Mouse (Mus musculus) G1E (cell line): ENCODE measurements around the gene A1bg. TPM values are rescaled to one million over a fixed set of nuclear protein-coding genes. Genes with fewer than 3 reads are reported as not detected.

Experiments used
- ATAC-seq: 2 replicates; pipeline ENCODE4 v1.8.0; 2016; ENCODE audit warnings: mild to moderate bottlenecking; ENCODE audit not compliant: insufficient number of reproducible peaks, poor library complexity, low FRiP score, severe bottlenecking; ENCODE audit errors: extremely low read depth
- DNase-seq: peaks from one replicate; pipeline ENCODE4 v3.0.0; 2012; ENCODE audit warnings: low spot score
- H3K27me3 ChIP-seq: 2 replicates; pipeline ENCODE4 v1.6.1; 2012; ENCODE audit warnings: mild to moderate bottlenecking, low read length, inconsistent platforms; ENCODE audit not compliant: insufficient read depth
- H3K36me3 ChIP-seq: replicated peaks from 2 replicates; pipeline ENCODE3; 2012; ENCODE audit warnings: mild to moderate bottlenecking, inconsistent platforms
- H3K4me1 ChIP-seq: 2 replicates; pipeline ENCODE4 v1.6.1; 2012; ENCODE audit warnings: low read depth, low read length, inconsistent platforms, mixed read lengths; ENCODE audit not compliant: insufficient read depth
- H3K4me3 ChIP-seq: 2 replicates; pipeline ENCODE4 v1.5.1; 2012; ENCODE audit warnings: low read depth, mild to moderate bottlenecking, inconsistent platforms, low read length, moderate library complexity, mixed read lengths
- H3K9me3 ChIP-seq: replicated peaks from 2 replicates; pipeline ENCODE4 v1.6.1; 2012; ENCODE audit warnings: inconsistent platforms
- CTCF ChIP-seq: IDR thresholded peaks from 2 replicates; pipeline ENCODE4 v1.5.1; 2012; ENCODE audit warnings: low read depth, low read length, inconsistent platforms, mixed read lengths
- GATA1 ChIP-seq: IDR thresholded peaks from 2 replicates; pipeline ENCODE4 v1.6.1; 2012; ENCODE audit warnings: borderline replicate concordance, low read length, inconsistent platforms, mixed read lengths
- GATA2 ChIP-seq: IDR thresholded peaks from 2 replicates; pipeline ENCODE4 v1.6.1; 2012; ENCODE audit warnings: low read depth, low read length, inconsistent platforms, borderline replicate concordance
- POLR2AphosphoS5 ChIP-seq: IDR thresholded peaks from 2 replicates; pipeline ENCODE4 v1.6.1; 2012; ENCODE audit warnings: low read depth, low read length, inconsistent platforms; ENCODE audit not compliant: insufficient replicate concordance
- TAL1 ChIP-seq: conservative IDR thresholded peaks from 2 replicates; pipeline ENCODE4 v1.6.1; 2012; ENCODE audit warnings: low read depth, low read length, inconsistent platforms, mixed read lengths
- polyA plus RNA-seq: library from polyadenylated mRNA; stranded (reverse); fragments of >175 nt; gene quantifications from 2 replicates; pipeline ENCODE4 v1.2.3, GENCODE M21; 2012
- total RNA-seq, 2 experiments: library from RNA; stranded (forward) in 1 of 2; stranded (reverse) in 1 of 2; fragments of 200-1000 nt in 1 of 2; fragments of >200 nt in 1 of 2; fragmentation: Nextera tagmentation in 1 of 2; gene quantifications; 2 replicates each; pipeline ENCODE4 v1.2.3; 2014 to 2017

A1bg gene
- total RNA-seq (2014; fragmentation: Nextera tagmentation): not detected in 2 replicates
- total RNA-seq (2017): 0.06 TPM in 1 of 2 replicates, not detected in the other
- polyA plus RNA-seq: not detected in 2 replicates

DNA sequence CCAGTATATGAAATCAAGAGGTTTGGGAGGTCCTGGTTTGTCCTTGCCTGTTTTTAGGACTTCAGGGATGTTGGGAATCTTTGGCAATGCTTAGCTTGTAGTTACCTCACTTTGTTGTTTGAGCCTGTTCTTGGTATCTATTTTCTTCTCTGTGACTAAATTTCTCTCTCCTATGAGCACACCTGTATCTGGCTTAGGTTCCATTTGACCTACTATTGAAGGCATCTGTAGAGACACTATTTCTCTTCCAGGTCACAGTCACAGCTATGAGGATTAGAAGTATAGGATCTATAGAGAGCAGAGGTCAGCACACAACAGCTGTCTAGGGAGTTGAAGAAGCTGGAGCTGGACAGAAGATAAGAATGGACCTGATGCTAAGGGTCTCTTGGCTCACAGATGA lies at the start of gene A1bg:
TSS of gene A1bg (minus strand) at position 101 of the 400 bp plus-strand sequence.
- no peaks in the 10 kb centered on the region for H3K27me3 ChIP-seq
- peaks cover 8% of the 10 kb centered on the region for H3K9me3 ChIP-seq
- no peaks in the 10 kb centered on the region for H3K4me1 ChIP-seq
- TF ChIP-seq GATA2 (no peak), POLR2AphosphoS5 (no peak), GATA1 (no peak), TAL1 (no peak), CTCF (no peak)
- DNase-seq (no peak), ATAC-seq (no peak)
- no peaks in the 10 kb centered on the region for H3K36me3 ChIP-seq
- no peak within 1 kb of the TSS for H3K4me3 ChIP-seq

DNA sequence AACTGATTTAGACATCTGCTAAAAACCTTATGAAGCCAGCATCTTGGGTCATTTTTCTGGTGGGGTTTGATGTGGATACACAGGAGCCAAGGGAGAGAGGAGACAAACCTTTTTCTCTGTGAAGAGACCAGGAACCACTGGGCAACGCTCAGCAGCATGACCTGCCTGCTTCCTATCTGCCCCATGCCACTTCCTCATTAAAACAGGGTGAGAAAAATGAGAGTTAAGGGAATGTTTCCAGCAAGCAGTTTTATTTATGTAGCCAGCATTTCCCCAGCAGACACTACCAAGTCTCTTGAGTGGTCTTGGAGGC lies 45.7 kb upstream of the A1bg start:
- no peak overlapping the region for H3K4me3 ChIP-seq
- TF ChIP-seq CTCF (no peak), GATA2 (no peak), POLR2AphosphoS5 (no peak), GATA1 (no peak), TAL1 (no peak)

DNA sequence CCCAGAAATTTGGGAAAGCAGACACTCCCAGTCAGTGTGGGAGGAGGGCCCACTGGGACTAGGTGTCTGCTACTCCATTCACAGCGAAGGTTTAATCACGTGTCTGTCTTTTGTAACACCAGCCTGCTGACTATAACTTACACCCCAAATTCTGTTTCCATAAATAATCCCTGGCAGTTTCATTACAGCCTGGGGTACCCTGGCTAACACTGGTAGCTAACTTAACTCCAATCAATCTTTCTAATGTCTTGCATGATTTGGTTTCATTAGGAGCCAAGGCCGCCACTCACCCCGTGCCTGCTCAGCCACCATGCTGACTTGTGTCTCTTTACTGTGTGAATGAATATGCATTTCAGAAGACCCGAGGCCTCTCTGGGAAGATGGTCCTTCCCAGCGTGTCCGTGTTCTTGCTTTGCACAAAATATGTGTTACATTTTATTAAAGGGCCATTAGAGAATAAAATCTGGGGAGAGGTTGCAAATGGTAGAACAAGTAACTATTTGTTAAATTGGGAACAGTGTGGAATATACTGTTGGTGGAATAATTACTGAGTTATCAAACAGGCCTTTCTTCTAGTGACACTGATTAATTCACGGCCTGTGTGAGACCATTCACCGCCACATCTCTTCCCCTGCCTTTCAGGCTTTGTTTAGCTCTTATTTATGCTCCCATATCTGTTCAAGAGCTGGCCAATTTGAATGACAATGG lies 45.2 kb upstream of the A1bg start:
- Histone ChIP-seq H3K4me3 (no peak overlapping the region), H3K4me1 (no peaks in the 10 kb centered on the region), H3K36me3 (no peaks in the 10 kb centered on the region), H3K9me3 (no peaks in the 10 kb centered on the region), H3K27me3 (no peaks in the 10 kb centered on the region)
- DNase-seq (no peak), ATAC-seq (no peak)
- TF ChIP-seq GATA2: no peak
- no peak for TF ChIP-seq GATA1
- TF ChIP-seq TAL1: no peak
- no peak for TF ChIP-seq POLR2AphosphoS5
- TF ChIP-seq CTCF: no peak

More for the DNA sequence above, 45.7 kb upstream of the A1bg start:
- Histone ChIP-seq H3K4me1 (no peaks in the 10 kb centered on the region), H3K27me3 (no peaks in the 10 kb centered on the region), H3K9me3 (no peaks in the 10 kb centered on the region), H3K36me3 (no peaks in the 10 kb centered on the region)
- ATAC-seq (no peak), DNase-seq (no peak)

DNA sequence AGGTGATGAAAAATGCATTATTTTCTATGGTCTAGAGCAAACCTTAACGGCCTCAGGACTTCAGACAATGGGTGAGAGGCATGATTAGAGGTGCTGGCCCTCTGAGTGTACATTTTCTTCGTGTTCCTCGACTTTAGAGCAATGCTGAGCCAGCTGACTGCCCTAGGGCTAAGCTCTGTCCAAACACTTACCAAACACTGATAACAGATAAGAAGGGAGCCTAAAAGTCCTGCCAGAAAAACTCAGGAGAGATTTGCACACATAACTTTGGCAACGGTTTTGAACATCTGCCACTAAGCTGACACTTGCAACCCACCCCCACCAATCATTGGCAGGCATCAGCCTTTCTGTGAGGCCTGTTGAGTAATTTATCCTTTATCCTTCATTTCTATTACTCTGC lies 2.9 kb upstream of the A1bg start:
- TF ChIP-seq CTCF (no peak), TAL1 (no peak), GATA1 (no peak), GATA2 (no peak), POLR2AphosphoS5 (no peak)
- DNase-seq: no peak
- no peak for ATAC-seq
- H3K9me3 ChIP-seq: peaks cover 2% of the 10 kb centered on the region; the same call in 1 of the 2 replicates
- no peak overlapping the region for H3K4me3 ChIP-seq
- H3K27me3 ChIP-seq: no peaks in the 10 kb centered on the region
- no peaks in the 10 kb centered on the region for H3K36me3 ChIP-seq
- H3K4me1 ChIP-seq: no peaks in the 10 kb centered on the region

DNA sequence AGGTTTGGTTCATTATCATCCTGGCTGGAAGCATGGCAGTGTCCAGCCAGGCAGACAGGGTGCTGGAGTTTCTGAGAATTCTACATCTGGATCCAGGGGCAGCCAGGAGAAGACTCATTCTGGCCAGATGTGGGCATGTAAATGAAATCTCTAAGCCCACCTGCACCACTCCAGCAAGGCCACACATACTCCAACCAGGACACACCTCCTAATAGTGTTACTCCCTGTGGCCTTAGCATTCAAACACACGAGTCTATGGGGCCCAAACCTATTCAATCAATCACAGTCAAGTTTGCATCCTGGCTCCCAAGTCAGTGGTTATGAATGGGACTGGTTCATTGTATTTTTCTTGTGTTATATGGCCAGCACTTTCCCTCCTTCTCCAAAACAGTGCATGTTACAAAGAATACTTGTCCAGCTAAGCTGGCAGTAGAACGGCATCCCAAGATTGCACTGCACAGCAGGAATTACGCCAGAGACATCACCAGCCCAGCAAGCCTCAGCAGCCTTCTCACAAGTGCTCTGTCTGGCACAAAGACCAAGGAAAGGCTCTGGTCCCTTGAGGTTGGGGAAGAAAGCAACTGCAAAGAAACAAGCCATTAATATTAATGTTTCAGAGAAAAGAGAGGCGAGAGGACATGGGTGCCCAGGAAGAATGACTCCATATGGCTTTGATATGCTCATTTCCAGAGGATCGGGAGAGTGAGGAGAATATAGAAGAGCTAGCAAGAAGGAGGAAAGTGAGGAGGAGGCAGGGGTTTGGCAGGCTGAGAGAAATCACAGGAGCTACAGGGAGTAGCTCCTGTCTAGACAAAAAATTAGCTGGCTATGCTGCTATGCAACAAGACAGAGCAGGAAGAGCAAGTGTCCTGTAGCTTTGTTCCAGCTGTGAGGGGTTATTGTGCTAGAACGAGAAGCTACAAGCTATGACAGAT lies 18.8 kb downstream of the A1bg start:
- DNase-seq: no peak
- Histone ChIP-seq H3K4me1 (no peaks in the 10 kb centered on the region), H3K36me3 (no peaks in the 10 kb centered on the region), H3K27me3 (no peaks in the 10 kb centered on the region), H3K9me3 (no peaks in the 10 kb centered on the region), H3K4me3 (no peak overlapping the region)
- TF ChIP-seq TAL1 (no peak), GATA2 (no peak), CTCF (no peak), GATA1 (no peak), POLR2AphosphoS5 (no peak)
- ATAC-seq: no peak

DNA sequence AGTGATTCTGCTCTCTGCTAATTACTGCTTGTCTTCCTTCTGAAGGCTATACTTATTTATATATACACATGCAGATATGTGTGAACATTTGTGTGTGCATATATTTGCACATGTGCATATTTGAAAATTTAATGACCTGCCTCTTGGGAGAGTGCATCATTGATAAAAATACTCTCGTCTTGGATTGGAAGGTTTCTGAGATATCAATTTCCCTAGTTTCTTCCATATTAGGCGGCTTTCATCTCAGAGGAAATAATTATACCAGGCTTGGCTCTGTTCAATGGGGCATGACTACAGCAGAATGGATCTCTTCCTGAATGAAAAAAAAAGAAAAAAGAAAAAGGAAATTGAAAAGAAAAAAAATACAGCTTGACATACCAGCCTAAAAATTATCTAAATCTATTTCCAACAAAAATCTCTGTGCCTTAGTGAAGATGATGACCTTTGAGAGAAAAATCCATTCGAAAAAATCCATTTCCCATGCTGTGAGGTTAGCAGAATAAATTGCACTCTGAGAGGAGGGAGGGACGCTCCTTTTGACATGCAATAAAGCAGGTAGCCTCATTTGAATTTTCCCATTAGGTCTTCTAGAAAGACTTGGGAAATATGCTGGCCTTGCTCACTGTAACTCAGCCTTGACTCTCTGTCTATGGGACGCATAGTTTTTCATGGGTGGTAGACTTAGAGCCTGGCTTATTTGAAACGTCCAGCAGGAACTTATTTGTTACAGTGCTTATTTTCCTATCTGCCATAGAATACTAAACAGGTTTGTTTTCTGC lies 24.4 kb downstream of the A1bg start:
- Histone ChIP-seq H3K36me3 (no peaks in the 10 kb centered on the region), H3K27me3 (no peaks in the 10 kb centered on the region), H3K4me1 (no peaks in the 10 kb centered on the region), H3K9me3 (no peaks in the 10 kb centered on the region), H3K4me3 (no peak overlapping the region)
- DNase-seq (no peak), ATAC-seq (no peak)
- TF ChIP-seq GATA2 (no peak), CTCF (no peak), TAL1 (no peak), GATA1 (no peak), POLR2AphosphoS5 (no peak)
